Mouse (Mus musculus): ENCODE measurements around the gene Dclk2. TPM values are rescaled to one million over a fixed set of nuclear protein-coding genes. Genes with fewer than 3 reads are reported as not detected.
A peak's percentile ranks its signal among the peaks of the same experiment; 100 is the strongest.

Gene Dclk2
- total RNA-seq, 2 experiments from 2014 or later = 103 to 113 TPM

DNA sequence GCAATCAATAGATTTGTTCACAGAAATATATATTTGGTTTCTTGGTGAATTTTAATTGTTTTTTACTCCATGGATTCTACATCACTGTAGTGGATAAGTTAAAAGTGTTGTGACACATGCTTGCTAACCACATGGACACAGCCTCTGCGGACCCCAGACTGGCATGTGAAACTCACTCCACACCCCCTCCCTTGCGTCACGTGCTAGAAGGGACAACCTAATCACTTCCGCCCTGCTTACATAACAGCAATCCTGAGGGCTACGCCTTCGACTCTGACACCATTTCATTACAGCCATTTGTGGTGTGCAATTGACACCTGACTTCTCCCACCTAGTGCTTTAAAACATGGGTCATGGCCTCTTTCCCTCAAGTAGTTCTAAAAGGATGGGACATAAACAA lies 36.7 kb downstream of the Dclk2 start:
- no peak for TF ChIP-seq CTCF (conservative IDR thresholded peaks at IDR 0.05)
- DNase-seq (ENCODE audit: low spot score in 2 of 2) = no peak
- Histone ChIP-seq H3K27ac (peak overlapping the region; percentile 69), H3K4me3 (no peak overlapping the region)

DNA sequence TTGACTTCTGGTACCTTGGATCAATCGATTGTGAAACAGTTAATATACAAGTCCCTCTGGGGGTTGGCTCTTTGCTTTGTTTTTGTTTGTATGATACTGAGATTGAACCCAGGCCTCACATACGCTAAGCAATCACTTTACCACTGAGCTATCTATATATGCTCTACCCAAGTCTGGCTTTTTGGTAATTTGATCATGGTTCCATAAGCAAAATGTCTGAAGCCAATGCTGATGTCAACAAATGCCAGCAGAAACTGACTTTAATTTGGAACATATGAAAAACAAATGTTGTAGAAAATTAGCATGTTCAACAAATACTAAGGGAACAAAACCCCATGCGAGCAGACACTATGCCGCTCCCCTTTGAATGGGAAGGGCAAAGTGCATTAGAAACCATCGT lies 44.7 kb downstream of the Dclk2 start:
- no peak for DNase-seq (ENCODE audit: low spot score in 2 of 2)
- Histone ChIP-seq H3K4me3 (no peak overlapping the region), H3K27ac (no peak overlapping the region)
- TF ChIP-seq CTCF (conservative IDR thresholded peaks at IDR 0.05) = no peak

DNA sequence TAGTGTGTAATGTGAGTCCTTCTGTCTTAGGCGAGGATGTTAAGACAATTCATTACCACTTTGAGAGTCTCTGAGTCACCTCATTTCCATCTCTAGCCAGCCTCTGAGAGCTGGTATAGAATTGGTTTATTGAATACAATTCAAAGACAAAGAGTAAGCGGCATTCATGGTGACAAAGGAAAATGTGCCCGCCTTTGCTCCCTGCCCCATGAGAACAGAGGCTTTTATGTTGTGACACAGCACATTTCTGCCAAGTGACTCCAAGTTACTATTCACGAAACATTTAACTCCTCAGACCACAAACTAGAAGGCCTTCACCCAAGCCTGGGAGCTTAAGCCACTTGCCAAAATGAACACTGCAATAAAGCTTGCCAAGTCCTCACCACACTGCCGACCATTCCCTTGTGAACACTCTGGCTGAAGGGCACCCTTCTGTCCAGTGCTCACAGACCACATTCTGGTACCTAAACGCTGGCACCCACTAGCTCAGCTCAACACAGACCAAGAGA lies 47.5 kb downstream of the Dclk2 start:
- no peak overlapping the region for H3K4me3 ChIP-seq
- peak overlapping the region; percentile 78 for H3K27ac ChIP-seq
- TF ChIP-seq CTCF (conservative IDR thresholded peaks at IDR 0.05) = no peak
- DNase-seq (ENCODE audit: low spot score in 2 of 2) = peak in 1 of 2 experiments; percentile 36

DNA sequence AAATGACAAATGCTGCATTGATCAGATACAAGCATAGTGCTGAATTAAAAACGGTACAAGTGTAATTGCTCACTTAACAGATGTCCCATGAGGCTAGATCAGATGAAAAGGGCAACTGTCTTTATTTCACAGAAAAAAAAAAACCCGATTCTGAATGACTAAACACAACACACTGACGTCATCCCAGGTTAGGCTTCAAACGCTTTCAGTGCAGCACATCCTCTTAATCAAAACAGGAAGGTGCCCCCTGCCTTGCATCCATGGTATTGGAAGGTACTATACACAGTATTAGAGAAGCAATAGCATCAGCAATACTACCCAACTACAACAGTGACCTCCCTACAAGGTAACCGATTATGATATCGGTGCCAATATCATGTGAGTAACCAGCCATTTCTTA lies 49.7 kb downstream of the Dclk2 start:
- peak; percentile 53 for TF ChIP-seq CTCF (conservative IDR thresholded peaks at IDR 0.05)
- DNase-seq (ENCODE audit: low spot score in 2 of 2) = no peak
- H3K27ac ChIP-seq = peak overlapping the region; percentile 86

DNA sequence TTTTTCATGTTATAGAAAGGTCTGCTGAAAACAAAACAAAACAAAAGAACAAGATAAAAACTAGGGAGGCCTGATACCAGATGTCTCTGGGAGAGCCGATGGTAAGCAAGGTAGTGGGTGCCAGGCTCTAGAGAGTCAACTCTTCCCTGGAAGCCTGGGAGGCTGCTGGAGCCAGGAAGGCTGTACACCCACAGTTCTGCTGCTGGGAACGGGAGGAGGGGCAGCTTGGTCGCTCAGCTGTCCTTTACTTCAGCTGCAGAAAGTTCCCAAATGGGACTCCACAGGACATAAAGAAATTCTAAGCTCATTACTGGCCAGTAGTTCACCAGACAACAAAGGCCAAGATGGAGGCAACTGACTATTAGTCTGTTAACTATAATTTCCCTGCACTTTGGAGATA lies 50.2 kb downstream of the Dclk2 start:
- Histone ChIP-seq H3K4me3 (no peak overlapping the region), H3K27ac (peak overlapping the region; percentile 86)
- DNase-seq (ENCODE audit: low spot score in 2 of 2) = peak; percentile 56 to 73
- no peak for TF ChIP-seq CTCF (conservative IDR thresholded peaks at IDR 0.05)

More for the DNA sequence above, 49.7 kb downstream of the Dclk2 start:
- no peak overlapping the region for H3K4me3 ChIP-seq

DNA sequence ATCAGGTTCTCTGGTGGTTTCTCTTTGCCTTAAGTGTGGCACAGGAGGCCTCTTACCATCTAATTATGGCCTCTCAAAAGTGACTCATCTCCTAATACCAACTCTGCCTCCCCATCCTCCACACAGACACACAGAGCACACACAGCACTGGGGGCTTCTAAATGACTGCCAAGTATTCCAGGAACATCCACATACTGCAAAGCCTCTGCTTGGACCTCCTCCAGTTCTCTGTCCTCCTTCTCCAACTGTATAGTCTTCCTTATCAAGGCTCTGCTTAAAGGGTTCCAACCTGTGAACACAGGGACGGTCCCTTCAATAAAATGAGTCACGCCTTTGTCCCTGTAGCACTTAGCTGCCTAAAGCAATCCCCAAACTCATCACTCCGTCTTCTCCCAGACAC lies 51.9 kb downstream of the Dclk2 start:
- no peak for TF ChIP-seq CTCF (conservative IDR thresholded peaks at IDR 0.05)
- DNase-seq (ENCODE audit: low spot score in 2 of 2) = no peak
- H3K27ac ChIP-seq = peak overlapping the region; percentile 61
- no peak overlapping the region for H3K4me3 ChIP-seq

DNA sequence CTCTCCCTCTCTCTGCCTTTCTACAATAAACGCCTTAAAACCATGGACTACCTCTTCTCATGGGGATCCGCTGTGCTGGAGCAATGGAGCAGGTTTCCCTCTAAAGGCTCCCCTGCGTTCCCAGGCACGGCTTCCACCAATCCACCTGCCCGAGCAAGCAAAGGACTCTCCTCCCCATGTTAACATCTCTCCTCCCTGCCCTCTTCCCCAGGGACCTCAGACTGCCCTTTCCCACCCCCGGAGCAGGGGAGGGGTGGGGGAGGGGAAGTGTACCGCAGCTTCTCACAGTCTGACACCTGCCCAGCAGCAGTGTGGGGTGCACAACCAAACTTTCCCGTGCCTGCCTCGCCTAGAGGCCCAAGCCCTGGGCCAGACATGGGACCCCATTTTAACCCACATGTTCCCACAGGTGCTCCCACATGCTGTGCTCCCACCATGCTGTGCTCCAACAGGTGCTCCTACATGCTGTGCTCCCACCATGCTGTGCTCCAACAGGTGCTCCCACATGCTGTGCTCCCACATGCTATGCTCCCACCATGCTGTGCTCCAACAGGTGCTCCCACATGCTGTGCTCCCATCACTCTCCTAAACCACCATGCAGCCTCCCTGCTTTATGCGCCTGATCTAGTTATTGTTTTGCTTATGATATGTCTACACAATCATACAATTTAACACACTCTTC lies 57.2 kb downstream of the Dclk2 start:
- DNase-seq (ENCODE audit: low spot score in 2 of 2) = no peak
- peak overlapping the region; percentile 59; the same call in 1 of the 2 replicates for H3K27ac ChIP-seq
- no peak overlapping the region for H3K4me3 ChIP-seq
- no peak for TF ChIP-seq CTCF (conservative IDR thresholded peaks at IDR 0.05)

DNA sequence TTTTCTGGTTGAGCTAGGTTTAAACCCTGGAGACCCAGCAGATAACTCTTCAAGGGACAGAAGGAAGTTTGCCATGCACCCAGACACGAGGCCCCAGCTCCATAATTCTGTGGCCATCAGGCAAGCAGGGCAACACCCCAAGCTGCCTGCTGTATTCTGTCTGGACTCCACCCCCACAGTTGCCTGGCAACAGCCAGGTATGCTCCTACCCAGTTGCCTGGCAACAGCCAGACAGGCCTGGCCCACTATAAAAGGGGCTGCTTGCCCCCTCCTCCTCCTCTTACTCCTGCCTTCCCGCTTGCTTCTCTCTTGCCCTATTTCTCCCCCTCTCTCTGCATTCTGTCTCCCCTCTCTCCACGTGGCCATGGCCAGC lies 57.7 kb downstream of the Dclk2 start:
- Histone ChIP-seq H3K27ac (peak overlapping the region; percentile 59; the same call in 1 of the 2 replicates), H3K4me3 (no peak overlapping the region)
- DNase-seq (ENCODE audit: low spot score in 2 of 2) = no peak
- no peak for TF ChIP-seq CTCF (conservative IDR thresholded peaks at IDR 0.05)

DNA sequence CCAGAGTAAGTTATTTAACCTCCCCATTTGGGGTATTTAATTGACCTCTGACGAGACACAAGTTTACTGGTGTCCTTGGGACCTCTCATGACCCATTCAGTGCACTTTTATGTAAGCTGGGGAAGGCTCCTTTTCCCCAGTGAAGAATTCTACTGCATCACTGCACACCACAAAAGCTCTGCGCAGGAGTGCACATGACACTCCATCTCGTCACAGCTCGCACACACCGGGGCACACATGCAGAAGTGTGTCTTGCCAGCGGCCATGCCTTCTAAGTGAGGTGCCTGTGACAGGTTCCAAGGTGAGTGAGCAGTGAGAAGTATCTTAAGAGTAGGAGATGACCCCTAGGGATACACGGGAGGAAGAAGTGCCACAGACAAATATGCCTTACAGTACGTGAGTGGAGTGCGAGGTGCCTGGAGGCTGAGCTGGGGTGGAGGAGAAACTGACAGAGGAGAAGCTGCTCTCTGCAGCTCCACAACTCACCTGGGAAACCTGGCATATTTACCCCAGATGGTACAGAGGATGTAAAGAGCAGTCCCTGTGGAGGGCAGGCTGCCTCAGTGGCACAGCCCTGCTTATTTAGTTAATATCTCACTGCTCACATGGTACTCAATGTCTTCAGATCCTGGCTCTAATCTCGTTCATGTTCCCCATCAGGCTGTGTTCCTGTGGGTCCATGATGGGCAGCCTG lies 58.3 kb downstream of the Dclk2 start:
- no peak overlapping the region for H3K4me3 ChIP-seq
- DNase-seq (ENCODE audit: low spot score in 2 of 2) = no peak
- TF ChIP-seq CTCF (conservative IDR thresholded peaks at IDR 0.05) = no peak
- peak overlapping the region; percentile 59; the same call in 1 of the 2 replicates for H3K27ac ChIP-seq

DNA sequence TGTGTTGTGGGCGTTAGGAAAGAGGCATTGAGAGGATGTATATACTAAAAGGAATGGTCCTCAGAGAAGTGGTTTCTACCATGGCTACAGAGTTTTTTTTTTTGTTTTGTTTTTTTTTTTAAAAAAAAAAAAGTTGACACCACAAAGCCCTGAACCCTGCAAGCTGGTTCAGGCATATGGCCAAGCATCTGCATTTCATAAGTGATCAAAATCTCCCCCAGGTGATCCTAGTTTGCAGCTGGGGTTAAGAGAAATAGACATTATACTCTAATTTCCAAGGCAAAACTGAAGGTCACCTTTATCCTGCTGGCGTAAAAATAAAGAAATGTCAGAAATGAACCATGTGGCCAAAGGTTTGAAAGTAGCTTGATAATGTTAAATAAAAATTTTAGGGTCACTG lies 60.9 kb downstream of the Dclk2 start:
- TF ChIP-seq CTCF (conservative IDR thresholded peaks at IDR 0.05) = no peak
- no peak for DNase-seq (ENCODE audit: low spot score in 2 of 2)
- Histone ChIP-seq H3K27ac (no peak overlapping the region), H3K4me3 (no peak overlapping the region)

DNA sequence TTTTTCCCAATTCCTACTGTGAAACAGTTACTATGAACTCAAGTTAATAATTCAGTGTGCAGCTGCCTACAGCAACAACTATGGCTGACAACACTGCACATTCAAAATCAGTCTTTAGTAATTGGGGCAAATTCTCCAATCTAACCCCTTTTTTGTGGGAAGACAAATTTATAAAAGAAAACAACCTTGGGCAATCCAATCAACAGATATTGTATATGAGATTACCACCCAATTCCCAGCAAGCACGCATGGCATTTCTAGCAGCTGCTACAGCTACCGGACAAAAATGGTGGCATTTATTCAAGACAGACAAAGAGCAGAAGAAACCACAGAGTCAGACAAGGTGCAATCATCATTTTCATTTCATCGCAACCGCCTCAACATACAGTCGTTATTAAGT lies 62.0 kb downstream of the Dclk2 start:
- no peak for TF ChIP-seq CTCF (conservative IDR thresholded peaks at IDR 0.05)
- DNase-seq (ENCODE audit: low spot score in 2 of 2) = no peak
- no peak overlapping the region for H3K27ac ChIP-seq
- H3K4me3 ChIP-seq = no peak overlapping the region

DNA sequence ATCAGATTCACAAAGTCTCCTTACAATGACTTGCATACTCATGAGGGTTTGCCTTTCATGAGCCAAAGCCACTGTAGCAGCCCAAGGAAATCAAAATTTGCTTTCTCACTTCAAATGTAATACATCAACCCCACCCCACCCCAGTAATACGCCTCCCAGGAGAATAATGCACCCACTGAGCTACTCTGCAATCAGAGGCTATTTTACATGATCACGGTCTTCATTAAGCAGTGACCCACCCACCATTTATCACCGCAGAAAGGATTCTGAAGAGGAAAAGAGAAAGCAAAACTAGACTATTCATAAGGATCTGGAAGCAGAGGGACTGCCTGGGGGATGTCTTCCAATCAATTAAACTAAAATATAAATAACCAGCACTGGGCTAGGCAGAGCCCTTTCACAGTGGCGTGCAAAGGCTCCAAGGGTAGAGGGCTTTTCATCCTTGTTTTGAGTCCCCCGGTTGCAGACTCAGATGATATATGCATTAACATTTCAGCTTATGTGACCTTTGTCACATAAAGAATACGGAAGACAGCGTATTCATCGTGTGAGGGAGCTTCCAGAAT lies 62.7 kb downstream of the Dclk2 start:
- Histone ChIP-seq H3K27ac (0 out of 2 replicates have a peak overlapping the region, but pooled peaks have one; percentile 18), H3K4me3 (no peak overlapping the region)
- no peak for TF ChIP-seq CTCF (conservative IDR thresholded peaks at IDR 0.05)
- DNase-seq (ENCODE audit: low spot score in 2 of 2) = no peak

DNA sequence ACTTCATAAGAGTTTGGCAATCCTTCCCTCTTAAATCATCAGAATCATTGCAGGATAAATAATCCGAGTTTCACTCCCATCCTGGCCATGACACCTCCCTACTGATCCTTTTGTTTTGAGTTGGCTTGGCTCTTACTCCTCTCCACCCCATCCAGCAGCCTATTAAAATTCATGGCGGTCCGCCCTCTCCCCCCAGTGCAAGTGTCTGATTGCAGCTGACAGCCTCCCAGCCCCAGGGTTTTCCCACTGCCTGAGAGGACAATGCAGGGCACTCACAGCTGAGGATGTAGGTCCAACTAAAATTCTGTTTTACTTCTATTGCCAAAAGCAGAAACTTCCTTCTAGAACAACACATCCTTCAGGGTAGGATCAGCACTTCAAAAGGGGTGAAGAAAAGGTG lies 67.8 kb downstream of the Dclk2 start:
- TF ChIP-seq CTCF (conservative IDR thresholded peaks at IDR 0.05) = no peak
- Histone ChIP-seq H3K27ac (peak overlapping the region; percentile 53), H3K4me3 (no peak overlapping the region)
- no peak for DNase-seq (ENCODE audit: low spot score in 2 of 2)

All from layer of hippocampus, adult 2 months (tissue).